Mouse (Mus musculus) testis, adult 2 months (tissue): Measurements from ENCODE around the gene Gm45785. TPM values are rescaled to one million over a fixed set of nuclear protein-coding genes. Genes with fewer than 3 reads are reported as not detected.

Experiments used
- H3K27ac ChIP-seq: fragments of 200-500 bp; 2 replicates; pipeline ENCODE4 v1.5.1; 2012; ENCODE audit warnings: low read depth, low read length; ENCODE audit not compliant: control insufficient read depth, insufficient read depth
- H3K27me3 ChIP-seq: fragments of 200-500 bp; 2 replicates; pipeline ENCODE4 v1.6.1; 2012; ENCODE audit warnings: mild to moderate bottlenecking, low read length, moderate library complexity; ENCODE audit not compliant: control insufficient read depth, insufficient read depth
- H3K36me3 ChIP-seq: fragments of 200-500 bp; 2 replicates; pipeline ENCODE4 v1.6.1; 2012; ENCODE audit warnings: mild to moderate bottlenecking, low read length; ENCODE audit not compliant: control insufficient read depth, insufficient read depth
- H3K4me1 ChIP-seq: fragments of 200-500 bp; 2 replicates; pipeline ENCODE4 v1.6.1; 2012; ENCODE audit warnings: low read length; ENCODE audit not compliant: control insufficient read depth, insufficient read depth
- H3K4me3 ChIP-seq: fragments of 200-500 bp; 2 replicates; pipeline ENCODE4 v1.5.1; 2012; ENCODE audit warnings: low read depth, mild to moderate bottlenecking, low read length, moderate library complexity, mixed read lengths; ENCODE audit not compliant: control insufficient read depth
- CTCF ChIP-seq: fragments of 200-500 bp; IDR thresholded peaks from 2 replicates; pipeline ENCODE4 v1.5.1; 2012; ENCODE audit warnings: low read depth, mild to moderate bottlenecking, inconsistent platforms, low read length, moderate library complexity; ENCODE audit not compliant: control insufficient read depth, insufficient read depth, insufficient replicate concordance
- POLR2A ChIP-seq: fragments of 200-500 bp; IDR thresholded peaks from 2 replicates; pipeline ENCODE4 v1.6.1; 2012; ENCODE audit warnings: low read depth, mild to moderate bottlenecking, inconsistent platforms, low read length, moderate library complexity; ENCODE audit not compliant: control insufficient read depth
- polyA plus RNA-seq: library from polyadenylated mRNA; depleted of rRNA; stranded (reverse); fragments of >200 nt; gene quantifications from 2 replicates; pipeline ENCODE4 v1.2.3, GENCODE M21; 2012; rRNA removed

Gene Gm45785
- polyA plus RNA-seq, 1 experiment = not detected

- Histone ChIP-seq H3K27ac (no peak overlapping the region), H3K4me3 (no peak overlapping the region), H3K27me3 (no peaks in the 10 kb centered on the region), H3K4me1 (peaks cover 3% of the 10 kb centered on the region; the same call in 1 of the 2 replicates), H3K36me3 (no peaks in the 10 kb centered on the region)
- no peak for TF ChIP-seq CTCF
- TF ChIP-seq POLR2A = no peak
Measured at GRCm38 (mm10) chr7:140802629-140803028, 53.5 kb downstream of the Gm45785 start.

- no peak for TF ChIP-seq CTCF
- no peak for TF ChIP-seq POLR2A
- H3K4me1 ChIP-seq = peaks cover 3% of the 10 kb centered on the region; the same call in 1 of the 2 replicates
- no peak overlapping the region for H3K27ac ChIP-seq
- H3K27me3 ChIP-seq = no peaks in the 10 kb centered on the region
- no peaks in the 10 kb centered on the region for H3K36me3 ChIP-seq
- no peak overlapping the region for H3K4me3 ChIP-seq
Measured at GRCm38 (mm10) chr7:140798212-140798611, 57.9 kb downstream of the Gm45785 start.

DNA sequence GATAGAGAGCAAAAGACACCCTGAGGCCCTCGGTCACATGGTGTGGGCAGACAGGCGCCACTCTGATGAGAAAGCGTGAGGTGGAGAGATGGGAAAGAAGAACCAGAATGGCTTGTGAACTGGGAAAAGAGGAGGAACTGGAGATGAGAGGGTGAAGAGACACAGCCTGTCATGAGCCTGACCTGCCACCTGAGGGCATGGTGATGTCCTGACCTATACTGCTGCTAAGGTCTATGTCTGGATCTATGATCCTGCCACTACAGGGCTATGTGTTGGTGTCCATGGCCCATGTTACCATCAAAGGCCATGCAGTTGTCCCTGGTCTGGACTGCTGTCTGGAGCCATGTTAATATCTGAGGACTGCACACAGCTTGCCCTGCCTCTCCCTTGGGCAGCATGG is 58.5 kb downstream of the Gm45785 start:
- H3K27me3 ChIP-seq = no peaks in the 10 kb centered on the region
- peaks cover 3% of the 10 kb centered on the region; the same call in 1 of the 2 replicates for H3K4me1 ChIP-seq
- TF ChIP-seq POLR2A (no peak), CTCF (no peak)
- no peak overlapping the region for H3K4me3 ChIP-seq
- H3K36me3 ChIP-seq = no peaks in the 10 kb centered on the region
- H3K27ac ChIP-seq = no peak overlapping the region

DNA sequence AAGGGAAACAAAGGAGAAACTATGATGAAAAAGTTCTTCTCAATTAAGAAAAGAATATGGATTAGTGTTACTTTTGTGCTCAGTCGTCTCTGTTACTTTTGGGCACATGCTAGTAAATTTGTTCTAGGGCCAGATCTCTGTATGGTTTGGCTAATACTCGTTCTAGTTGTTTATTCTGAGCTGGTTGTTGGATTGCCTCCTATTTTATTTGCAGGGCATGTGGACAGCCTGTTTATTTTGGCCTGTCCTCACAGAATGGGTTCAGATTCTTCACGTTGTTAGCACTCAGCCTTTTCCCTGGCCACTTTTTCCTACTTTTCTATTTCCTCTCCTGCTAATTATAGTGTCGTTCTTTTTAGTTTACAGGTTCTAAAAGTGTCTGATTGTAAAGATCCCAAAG is 62.6 kb downstream of the Gm45785 start:
- Histone ChIP-seq H3K27ac (no peak overlapping the region), H3K4me3 (no peak overlapping the region), H3K4me1 (no peaks in the 10 kb centered on the region), H3K36me3 (no peaks in the 10 kb centered on the region), H3K27me3 (no peaks in the 10 kb centered on the region)
- TF ChIP-seq POLR2A = no peak
- TF ChIP-seq CTCF = no peak

DNA sequence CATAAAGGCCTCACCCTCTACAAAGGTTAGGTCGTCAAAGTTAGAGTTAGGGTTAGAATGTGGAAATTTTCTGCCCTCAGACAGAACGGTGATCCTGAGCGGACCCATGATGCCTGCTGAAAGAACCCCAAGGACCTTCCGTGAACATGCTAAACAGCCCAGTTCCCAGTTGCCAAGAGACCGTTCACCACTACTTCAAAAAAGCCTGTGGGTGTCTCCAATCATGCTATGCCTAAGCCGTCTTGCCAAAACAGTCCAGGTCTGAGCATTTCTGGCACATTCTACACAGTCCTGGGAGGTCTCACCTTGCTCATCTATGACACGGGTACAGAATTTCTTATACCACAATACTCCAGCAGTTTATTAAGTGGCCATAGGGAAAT is 68.1 kb downstream of the Gm45785 start:
- H3K4me1 ChIP-seq = peaks cover 5% of the 10 kb centered on the region
- no peak overlapping the region for H3K27ac ChIP-seq
- no peak for TF ChIP-seq CTCF
- no peak for TF ChIP-seq POLR2A
- H3K4me3 ChIP-seq = peak overlapping the region; percentile 99
- H3K36me3 ChIP-seq = no peaks in the 10 kb centered on the region
- no peaks in the 10 kb centered on the region for H3K27me3 ChIP-seq

GRCm38 (mm10) chr7:140787406-140788052 is 68.6 kb downstream of the Gm45785 start, which contains the start of gene Syce1:
TSS of gene Syce1 (minus strand) at chr7:140787852.
- peaks cover 5% of the 10 kb centered on the region for H3K4me1 ChIP-seq
- H3K27me3 ChIP-seq = no peaks in the 10 kb centered on the region
- no peaks in the 10 kb centered on the region for H3K36me3 ChIP-seq
- peak within 1 kb of the TSS; percentile 97 for H3K27ac ChIP-seq
- TF ChIP-seq CTCF (no peak; the same call in 1 of the 2 replicates), POLR2A (peak; percentile 98)
- peak within 1 kb of the TSS; percentile 99 for H3K4me3 ChIP-seq

DNA sequence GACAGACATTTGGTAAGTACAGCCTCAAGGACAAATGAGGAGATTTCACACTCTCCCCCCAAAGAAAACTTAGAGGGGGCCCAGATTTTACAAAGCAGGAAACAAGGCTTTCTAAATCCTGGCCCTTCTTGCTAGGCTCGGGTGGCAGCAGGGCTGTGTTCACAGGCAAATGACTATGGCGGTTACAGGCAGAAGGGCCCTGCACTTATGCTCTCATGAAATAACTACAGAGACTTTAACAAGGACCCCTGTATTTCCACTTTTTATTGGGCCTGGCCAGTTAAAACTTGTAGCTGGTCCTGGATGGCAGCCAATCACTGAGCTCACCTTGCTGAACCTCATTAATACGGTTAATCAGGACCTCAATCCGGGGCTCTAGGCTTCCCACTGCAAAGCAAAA is 75.6 kb downstream of the Gm45785 start:
- Histone ChIP-seq H3K4me3 (no peak overlapping the region), H3K27ac (no peak overlapping the region), H3K36me3 (peaks cover 2% of the 10 kb centered on the region; the same call in 1 of the 2 replicates), H3K27me3 (no peaks in the 10 kb centered on the region), H3K4me1 (no peaks in the 10 kb centered on the region)
- TF ChIP-seq CTCF (no peak), POLR2A (no peak)

Other genes starting within 250 kb of the Gm45785 start
- gene Olfr61, start 227.4 kb downstream of the Gm45785 start, polyA plus RNA-seq = 0.08 and 0.26 TPM in 2 replicates
- gene Olfr53, start 209.9 kb downstream of the Gm45785 start, polyA plus RNA-seq = 0.28 TPM in 1 of 2 replicates, not detected in the other
- 0.65 and 0.82 TPM in 2 replicates for gene Olfr539, start 196.4 kb downstream of the Gm45785 start, polyA plus RNA-seq
- not detected in 2 replicates for gene Olfr45, start 174.4 kb downstream of the Gm45785 start, polyA plus RNA-seq
- gene Olfr541, start 159.1 kb downstream of the Gm45785 start, polyA plus RNA-seq = not detected in 2 replicates
- gene Cyp2e1, start 92.6 kb downstream of the Gm45785 start, polyA plus RNA-seq = 0.33 and 0.84 TPM in 2 replicates
- gene Syce1, start 68.5 kb downstream of the Gm45785 start, polyA plus RNA-seq = 249 and 286 TPM in 2 replicates
- gene Zfp941, start 34.2 kb downstream of the Gm45785 start, polyA plus RNA-seq = 1.6 and 1.7 TPM in 2 replicates
- 0.45 TPM in 1 of 2 replicates, not detected in the other for gene Urah, start 21.3 kb downstream of the Gm45785 start, polyA plus RNA-seq
- not detected in 2 replicates for gene Scgb1c1, start 10.8 kb downstream of the Gm45785 start, polyA plus RNA-seq
- 539 and 573 TPM in 2 replicates for gene Odf3, start 8.5 kb downstream of the Gm45785 start, polyA plus RNA-seq
- gene Ric8a, start 626 bp upstream of the Gm45785 start, polyA plus RNA-seq = 33.7 and 34.5 TPM in 2 replicates
- gene Bet1l, start 1.2 kb upstream of the Gm45785 start, polyA plus RNA-seq = 20.8 and 22.9 TPM in 2 replicates
- gene Psmd13, start 25.6 kb upstream of the Gm45785 start, polyA plus RNA-seq = 74.8 and 77.4 TPM in 2 replicates
- 78.9 and 86.0 TPM in 2 replicates for gene Sirt3, start 26.0 kb upstream of the Gm45785 start, polyA plus RNA-seq
- gene Cox8b, start 44.1 kb upstream of the Gm45785 start, polyA plus RNA-seq = not detected in 2 replicates
- 0.08 and 0.23 TPM in 2 replicates for gene Nlrp6, start 64.6 kb upstream of the Gm45785 start, polyA plus RNA-seq
- gene Pgghg, start 85.1 kb upstream of the Gm45785 start, polyA plus RNA-seq = 2.0 and 2.4 TPM in 2 replicates
- gene Ifitm5, start 94.0 kb upstream of the Gm45785 start, polyA plus RNA-seq = 0.15 TPM in 1 of 2 replicates, not detected in the other
- gene Gm45717, start 99.6 kb upstream of the Gm45785 start, polyA plus RNA-seq = not detected in 2 replicates
- gene Ifitm2, start 99.7 kb upstream of the Gm45785 start, polyA plus RNA-seq = 39.0 and 51.4 TPM in 2 replicates
- 3.0 and 6.9 TPM in 2 replicates for gene Ifitm1, start 110.9 kb upstream of the Gm45785 start, polyA plus RNA-seq
- 15.2 and 23.0 TPM in 2 replicates for gene Ifitm3, start 154.4 kb upstream of the Gm45785 start, polyA plus RNA-seq
- 0.19 and 0.48 TPM in 2 replicates for gene Ifitm6, start 161.6 kb upstream of the Gm45785 start, polyA plus RNA-seq
- not detected in 2 replicates for gene Gm17387, start 172.8 kb upstream of the Gm45785 start, polyA plus RNA-seq
- gene B4galnt4, start 204.8 kb upstream of the Gm45785 start, polyA plus RNA-seq = 18.0 and 23.7 TPM in 2 replicates
- gene Pkp3, start 221.9 kb upstream of the Gm45785 start, polyA plus RNA-seq = 0.83 and 0.84 TPM in 2 replicates
- 3.9 and 5.4 TPM in 2 replicates for gene Sigirr, start 244.2 kb upstream of the Gm45785 start, polyA plus RNA-seq